Mouse (Mus musculus) retina, postnatal 1 day (tissue): ENCODE data around the gene Pml.

Experiments
- DNase-seq: peaks from one replicate; pipeline ENCODE4 v3.0.0-alpha.2; 2012

The Pml gene

GRCm38 (mm10) chr9:58201091-58201842, 48.3 kb downstream of the Pml start:
- peak; percentile 34 for DNase-seq

DNA sequence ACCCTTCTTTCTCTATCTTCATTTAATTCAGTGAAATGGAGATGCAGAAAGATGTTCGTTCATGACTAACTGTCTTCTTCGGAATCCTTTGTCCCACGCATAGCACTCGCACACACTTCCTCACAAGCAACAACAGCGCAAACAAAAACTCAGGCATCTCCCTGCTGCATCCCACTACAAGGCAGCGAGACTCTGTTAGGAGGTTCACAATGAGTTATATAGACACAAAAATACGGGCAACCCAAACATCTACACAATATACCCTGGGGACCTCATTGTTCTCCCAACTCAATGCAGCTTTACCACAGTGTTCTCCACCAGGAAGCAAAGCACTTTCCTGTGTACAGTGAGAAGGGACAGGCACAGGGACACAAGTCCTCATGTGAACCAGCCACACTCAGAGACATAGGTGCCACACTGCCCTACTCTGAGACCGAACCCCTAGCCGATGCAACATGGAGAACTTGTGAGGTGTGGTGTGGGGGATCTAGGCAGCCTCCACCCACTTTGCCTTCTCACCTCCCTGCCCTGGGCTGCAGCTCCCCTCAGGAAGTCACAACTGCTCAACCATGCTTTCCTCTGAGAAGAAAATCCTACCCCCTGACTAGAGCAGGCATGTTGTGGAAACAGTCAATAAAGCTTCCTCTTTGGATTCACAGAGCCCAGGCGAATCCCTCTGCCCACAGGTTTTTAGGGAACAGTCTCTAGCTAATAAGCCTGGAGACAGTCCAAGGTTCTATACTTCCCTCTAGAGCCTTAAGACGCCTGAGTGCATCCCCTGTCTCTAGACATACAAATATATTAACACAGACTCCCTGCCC, 49.1 kb downstream of the Pml start:
- no peak for DNase-seq

- DNase-seq: peak; percentile 54
These were observed 50.0 kb downstream of the Pml start for GRCm38 (mm10) chr9:58199381-58200269.

DNA sequence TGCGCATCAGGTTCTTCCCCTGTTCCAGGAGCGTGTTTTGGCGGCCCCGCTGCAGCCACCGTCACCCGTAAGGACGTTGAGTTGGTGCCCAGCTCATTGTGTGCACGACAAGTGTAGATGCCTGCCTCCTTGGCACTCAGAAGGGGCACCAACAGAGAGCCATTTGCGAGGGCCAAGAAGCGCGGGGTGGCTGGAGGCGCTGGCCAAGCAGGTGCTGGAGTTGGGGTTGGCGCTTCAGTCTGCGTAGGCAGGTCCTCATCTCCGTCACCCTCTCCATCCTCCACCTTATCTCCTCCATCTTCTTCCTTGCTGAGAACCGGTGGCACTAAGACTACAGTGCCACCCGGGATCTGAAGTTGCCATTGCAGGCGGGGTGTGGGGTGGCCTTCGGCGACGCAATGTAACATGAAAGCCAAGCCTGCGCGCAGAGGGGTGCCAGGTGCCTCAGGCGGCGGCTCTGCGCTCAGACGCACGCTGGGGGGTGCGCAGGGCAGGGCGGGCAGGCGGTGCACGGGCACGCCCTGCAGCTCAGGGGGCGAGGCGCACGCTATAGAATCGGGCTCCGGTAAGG, 50.7 kb downstream of the Pml start:
- DNase-seq: peak; percentile 48

GRCm38 (mm10) chr9:58197781-58198701, 51.5 kb downstream of the Pml start:
- peak; percentile 77 for DNase-seq

DNA sequence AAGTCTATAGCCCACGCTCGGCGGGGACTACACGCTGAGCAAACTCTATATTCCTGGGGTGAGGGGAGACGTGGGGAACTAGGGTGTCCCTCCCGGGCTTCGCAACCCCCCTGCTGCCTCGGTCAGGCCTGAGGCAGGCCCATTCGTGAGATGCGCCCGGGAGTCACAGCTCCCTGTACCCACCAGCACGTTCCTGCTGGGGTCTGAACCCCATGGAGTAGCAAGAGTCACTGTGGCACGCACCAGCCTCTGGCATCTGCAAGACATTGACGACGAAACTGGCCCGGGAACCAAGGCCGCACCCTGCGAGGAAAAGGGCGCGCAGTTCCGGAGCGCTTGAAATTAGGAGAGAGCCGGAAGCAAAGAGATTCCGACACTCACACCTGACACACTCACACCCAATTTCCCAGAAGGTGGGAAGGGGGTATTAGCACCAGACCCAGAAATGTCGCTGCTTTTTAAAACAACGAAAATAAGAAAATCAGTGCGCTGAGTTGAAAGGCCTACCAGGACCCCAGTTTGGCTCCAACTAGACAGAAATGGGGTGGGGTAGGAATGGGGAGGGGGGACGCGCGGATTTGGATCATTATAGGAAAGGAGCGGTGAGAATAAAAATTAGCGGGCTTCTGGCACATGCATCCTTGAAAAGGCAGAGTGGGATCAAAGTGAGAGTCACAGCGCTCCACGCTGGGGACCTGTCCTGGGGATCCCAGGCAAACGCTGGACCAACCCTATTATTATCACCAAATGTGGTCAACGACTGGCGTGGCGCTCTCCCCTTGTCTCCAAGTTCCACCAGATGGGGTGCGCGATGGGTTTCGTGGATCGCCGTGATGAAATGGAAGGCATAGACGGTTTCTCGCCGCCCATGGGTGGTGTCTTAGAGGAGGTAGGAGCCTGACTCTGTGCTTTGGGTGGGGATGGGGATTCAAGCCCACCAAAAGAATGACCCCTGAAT, 52.7 kb downstream of the Pml start:
- no peak for DNase-seq

- DNase-seq: no peak
These were observed 53.4 kb downstream of the Pml start for GRCm38 (mm10) chr9:58196141-58196540.

DNA sequence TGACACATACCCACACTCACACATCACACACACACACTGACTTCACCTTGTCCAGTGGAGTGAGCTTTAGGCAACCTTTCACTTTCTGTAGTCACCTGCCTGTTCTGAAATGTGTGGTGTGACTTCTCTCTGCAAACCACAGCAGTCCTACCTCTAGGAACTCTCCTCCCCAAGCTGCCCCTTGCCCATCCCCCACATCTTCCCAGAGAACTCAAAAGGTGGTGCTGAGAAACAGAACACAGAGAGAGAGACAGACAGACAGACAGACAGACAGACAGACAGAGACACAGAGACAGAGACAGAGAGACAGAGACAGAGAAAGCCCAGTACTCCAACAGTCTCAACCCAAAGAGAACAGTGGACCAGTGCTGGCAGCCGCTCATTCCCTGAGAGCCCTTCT, 53.9 kb downstream of the Pml start:
- no peak for DNase-seq

GRCm38 (mm10) chr9:58194222-58194621, 55.4 kb downstream of the Pml start:
- DNase-seq: no peak

GRCm38 (mm10) chr9:58184456-58184855, 65.1 kb downstream of the Pml start:
- no peak for DNase-seq

DNA sequence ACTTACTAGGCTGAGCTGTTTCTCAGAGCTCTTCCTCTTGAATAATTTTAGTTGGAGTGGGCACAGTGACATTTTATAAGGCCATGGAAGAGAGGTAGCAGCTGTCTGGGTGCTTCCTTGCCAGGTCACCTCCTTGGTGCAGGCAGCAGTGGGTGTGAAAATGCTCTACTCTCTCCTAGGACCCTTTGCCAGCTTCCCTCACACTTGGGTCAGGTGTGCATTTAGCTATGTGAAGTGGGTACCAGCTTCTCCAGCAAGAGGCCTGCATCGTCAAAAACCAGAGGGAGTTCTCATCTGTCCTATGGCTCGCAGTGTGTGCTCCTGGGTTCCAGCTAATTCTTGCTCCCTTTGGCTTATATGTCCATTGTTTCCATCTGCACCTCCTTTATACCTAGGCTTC, 70.2 kb downstream of the Pml start:
- no peak for DNase-seq

- no peak for DNase-seq
These were observed 72.4 kb downstream of the Pml start for GRCm38 (mm10) chr9:58177165-58177564.

DNA sequence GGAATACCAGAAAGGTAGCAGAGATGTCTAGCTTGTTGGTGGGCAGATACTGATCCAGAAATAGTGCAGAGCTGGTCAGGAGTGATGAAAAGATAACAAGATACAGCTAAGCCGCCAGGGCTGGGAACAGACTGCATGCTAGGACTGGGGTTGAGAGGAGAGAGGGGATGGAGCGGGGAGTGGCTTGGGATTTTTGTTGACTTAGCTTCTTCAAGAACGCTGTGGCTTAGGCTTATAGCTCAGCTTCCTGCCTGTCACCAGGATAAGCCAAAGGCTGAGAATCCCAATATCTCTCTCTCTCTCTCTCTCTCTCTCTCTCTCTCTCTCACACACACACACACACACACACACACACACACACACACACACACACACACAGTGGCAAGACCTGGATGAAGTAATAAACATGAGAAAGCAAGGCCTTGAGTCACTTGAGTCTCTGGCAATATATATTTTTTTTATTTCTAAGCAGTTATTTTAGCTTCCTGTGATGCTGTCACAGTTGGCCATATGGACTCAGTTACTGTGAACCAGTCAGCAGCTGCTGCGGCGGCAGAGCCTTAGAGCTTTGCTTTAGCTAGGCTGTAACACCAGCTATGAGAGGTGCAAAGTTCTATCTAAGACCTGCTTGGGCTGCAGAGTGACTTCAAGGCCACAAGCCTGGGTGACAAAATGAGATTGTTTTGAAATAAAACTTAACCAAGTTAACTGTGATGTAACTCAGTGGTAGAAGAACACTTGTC, 73.7 kb downstream of the Pml start:
- DNase-seq: peak; percentile 68

- DNase-seq: peak; percentile 80
These were observed 74.8 kb downstream of the Pml start for GRCm38 (mm10) chr9:58174818-58175251.

- DNase-seq: no peak
These were observed 76.7 kb downstream of the Pml start for GRCm38 (mm10) chr9:58172863-58173262.

- DNase-seq: no peak
These were observed 80.2 kb downstream of the Pml start for GRCm38 (mm10) chr9:58169426-58169825.

GRCm38 (mm10) chr9:58168880-58169279, 80.7 kb downstream of the Pml start:
- DNase-seq: no peak
